Mouse (Mus musculus) heart, postnatal 4 days (tissue): ENCODE measurements around the gene Sec61a2. TPM values are rescaled to one million over a fixed set of nuclear protein-coding genes. Genes with fewer than 3 reads are reported as not detected.

Experiments
- DNase-seq: peaks from one replicate; pipeline ENCODE4 v3.0.0; 2021
- total RNA-seq, 2 experiments: library from RNA; stranded (reverse); gene quantifications; 2 replicates each; pipeline ENCODE4 v1.2.3; 2021

Gene Sec61a2
- 10 to 100 TPM; 28.8 to 29.0 TPM for total RNA-seq

DNA sequence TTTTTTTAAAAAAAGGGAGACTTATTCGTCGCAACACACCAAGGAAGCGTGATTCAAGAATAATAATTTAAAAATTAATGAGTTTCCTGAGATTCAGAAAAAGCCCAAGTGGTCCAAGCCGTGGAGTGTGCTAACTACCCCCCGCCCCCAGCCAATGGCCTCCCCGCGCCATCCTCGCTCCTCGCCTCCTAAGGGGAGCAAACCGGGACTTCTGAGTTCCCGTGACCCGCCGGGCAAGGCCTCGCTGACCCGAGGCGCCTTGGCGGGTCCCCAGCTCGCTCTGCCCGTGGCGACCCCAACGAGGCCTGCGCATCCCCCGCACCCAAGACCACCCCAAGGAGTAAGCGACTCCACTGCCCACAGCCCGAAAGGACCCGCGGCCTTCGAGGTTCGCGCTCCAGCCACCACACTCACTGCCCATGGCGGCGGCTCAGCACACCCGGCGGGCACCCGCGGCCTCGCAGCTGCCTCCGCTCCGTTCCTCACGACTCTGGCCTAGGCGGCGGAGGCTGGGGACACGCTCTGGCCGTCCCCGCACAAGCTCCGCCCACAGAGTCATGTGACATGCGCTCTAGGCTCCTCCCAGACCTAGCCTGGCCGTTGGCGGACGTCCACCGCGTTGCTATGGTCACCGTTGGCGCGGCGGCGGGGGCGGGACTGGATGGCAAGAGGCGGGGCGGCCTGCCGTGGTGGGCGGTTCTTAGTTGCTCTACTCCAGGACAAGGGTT is at the start of gene Sec61a2:
TSS of gene Sec61a2 (minus strand) at position 590 of the 728 bp plus-strand sequence.
- DNase-seq = peak; percentile 100

GRCm38 (mm10) chr2:5943071-5943470 is 47.8 kb upstream of the Sec61a2 start:
- no peak for DNase-seq

GRCm38 (mm10) chr2:5942416-5943032 is 47.3 kb upstream of the Sec61a2 start, which contains the start of gene Dhtkd1:
Gene Dhtkd1, minus strand, starts transcription at chr2:5942792.
- DNase-seq = peak; percentile 67

DNA sequence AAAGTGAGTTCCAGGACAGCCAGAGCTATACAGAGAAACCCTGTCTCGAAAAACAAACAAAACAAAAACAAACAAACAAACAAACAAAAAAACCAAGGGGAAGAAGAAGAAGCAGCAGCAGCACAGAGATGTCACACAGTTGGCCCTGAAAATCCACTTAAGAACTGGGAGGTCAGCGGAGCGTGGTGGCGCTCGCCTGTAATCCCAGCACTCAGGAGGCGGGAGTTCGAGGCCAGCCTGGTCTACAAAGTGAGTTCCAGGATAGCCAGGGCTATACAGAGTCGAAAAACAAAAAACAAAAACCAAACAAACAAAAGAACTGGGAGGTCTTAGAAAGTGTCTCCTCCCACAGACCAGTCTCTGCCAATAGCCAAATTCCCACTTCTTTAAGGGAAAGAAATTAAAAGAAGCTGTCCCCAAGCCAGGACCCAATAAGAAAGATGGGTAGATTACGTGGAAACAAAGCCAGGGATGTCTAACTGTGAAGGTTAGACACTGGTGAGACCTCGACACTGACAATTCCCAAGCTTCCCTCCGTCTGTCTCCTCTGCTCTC is 46.7 kb upstream of the Sec61a2 start:
- no peak for DNase-seq

GRCm38 (mm10) chr2:5940936-5941335 is 45.7 kb upstream of the Sec61a2 start:
- no peak for DNase-seq

GRCm38 (mm10) chr2:5939911-5940310 is 44.7 kb upstream of the Sec61a2 start:
- DNase-seq = no peak

GRCm38 (mm10) chr2:5939319-5939718 is 44.1 kb upstream of the Sec61a2 start:
- no peak for DNase-seq

- DNase-seq = no peak
Measured at GRCm38 (mm10) chr2:5936550-5936949, 41.3 kb upstream of the Sec61a2 start.

DNA sequence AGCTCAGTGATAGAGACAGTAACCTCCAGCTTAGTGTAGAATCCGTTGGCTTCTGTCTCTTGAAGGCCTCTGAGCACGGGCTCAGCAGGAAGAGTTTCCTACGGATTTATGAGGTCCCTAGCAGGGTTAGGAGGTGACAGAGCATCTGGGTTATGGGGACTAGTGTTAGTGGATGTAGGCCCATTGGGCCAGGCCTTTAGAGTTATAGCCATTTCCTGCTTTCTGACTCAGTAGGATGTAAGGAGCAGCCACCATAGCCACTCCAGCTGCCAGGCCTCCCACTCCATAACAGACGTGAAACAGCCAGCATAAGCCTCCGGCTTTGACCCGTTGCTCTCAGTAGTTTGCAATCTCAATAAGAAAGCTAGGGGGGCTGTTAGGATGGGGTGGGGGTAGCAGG is 40.8 kb upstream of the Sec61a2 start:
- DNase-seq = no peak

- DNase-seq = no peak
Measured at GRCm38 (mm10) chr2:5934936-5935335, 39.7 kb upstream of the Sec61a2 start.

DNA sequence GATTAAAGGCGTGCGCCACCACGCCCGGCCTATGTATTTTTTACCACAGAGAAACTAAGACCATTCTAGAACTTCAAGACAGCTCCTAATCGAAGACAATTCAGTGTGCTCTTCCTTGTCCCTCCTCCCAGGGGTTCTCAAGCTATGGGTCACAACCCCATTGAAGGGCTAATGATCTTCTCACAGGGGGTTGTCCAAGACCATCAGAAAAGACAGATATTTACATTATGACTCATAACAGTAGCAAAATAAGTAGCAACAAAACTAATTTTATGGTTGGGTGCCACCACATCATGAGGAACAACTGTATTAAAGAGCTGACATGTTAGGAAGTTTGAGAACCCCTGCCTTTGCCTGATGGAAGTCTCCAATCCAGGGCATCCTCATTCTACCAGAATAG is 36.7 kb upstream of the Sec61a2 start:
- DNase-seq = no peak

GRCm38 (mm10) chr2:5930291-5931054 is 35.2 kb upstream of the Sec61a2 start:
- no peak for DNase-seq

DNA sequence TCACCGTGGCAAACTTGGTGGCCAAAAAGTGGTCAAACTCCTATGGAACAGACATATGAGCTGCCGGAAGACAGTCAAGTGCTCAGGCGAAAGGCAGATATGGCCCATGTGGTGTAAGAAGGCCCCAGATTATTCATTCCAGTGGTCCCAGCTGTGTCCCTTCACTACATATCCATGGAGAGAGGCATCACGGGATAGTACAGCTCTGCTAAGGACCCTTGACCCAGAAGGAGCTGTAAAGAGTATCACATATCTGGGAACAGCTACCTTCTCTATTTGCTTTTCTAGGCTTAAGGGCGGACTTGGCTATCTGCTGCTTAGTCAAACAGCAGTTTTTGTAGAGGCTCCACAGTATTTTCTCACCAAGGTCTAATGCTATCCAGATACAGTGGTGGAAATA is 34.6 kb upstream of the Sec61a2 start:
- no peak for DNase-seq

DNA sequence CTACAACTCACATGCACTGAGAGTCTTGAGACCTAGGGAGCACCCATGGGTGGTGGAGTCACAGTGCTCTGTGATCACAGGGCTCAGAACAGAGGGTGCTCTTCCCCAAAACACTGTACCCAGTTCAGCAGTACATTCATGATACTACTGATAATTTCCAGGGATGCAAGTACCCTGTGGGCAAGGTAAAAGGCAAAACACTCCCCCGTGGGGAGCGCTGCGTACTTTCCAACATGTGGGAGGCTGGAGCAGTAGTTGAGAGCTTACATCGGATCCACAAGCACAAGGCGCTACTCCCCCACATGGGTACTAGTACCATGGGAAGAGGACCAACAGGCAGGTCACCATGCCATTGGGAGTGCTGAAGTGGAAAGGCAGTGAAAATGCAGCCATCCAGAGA is 32.2 kb upstream of the Sec61a2 start:
- no peak for DNase-seq

GRCm38 (mm10) chr2:5923786-5924185 is 28.6 kb upstream of the Sec61a2 start:
- no peak for DNase-seq

GRCm38 (mm10) chr2:5922823-5923222 is 27.6 kb upstream of the Sec61a2 start:
- no peak for DNase-seq

DNA sequence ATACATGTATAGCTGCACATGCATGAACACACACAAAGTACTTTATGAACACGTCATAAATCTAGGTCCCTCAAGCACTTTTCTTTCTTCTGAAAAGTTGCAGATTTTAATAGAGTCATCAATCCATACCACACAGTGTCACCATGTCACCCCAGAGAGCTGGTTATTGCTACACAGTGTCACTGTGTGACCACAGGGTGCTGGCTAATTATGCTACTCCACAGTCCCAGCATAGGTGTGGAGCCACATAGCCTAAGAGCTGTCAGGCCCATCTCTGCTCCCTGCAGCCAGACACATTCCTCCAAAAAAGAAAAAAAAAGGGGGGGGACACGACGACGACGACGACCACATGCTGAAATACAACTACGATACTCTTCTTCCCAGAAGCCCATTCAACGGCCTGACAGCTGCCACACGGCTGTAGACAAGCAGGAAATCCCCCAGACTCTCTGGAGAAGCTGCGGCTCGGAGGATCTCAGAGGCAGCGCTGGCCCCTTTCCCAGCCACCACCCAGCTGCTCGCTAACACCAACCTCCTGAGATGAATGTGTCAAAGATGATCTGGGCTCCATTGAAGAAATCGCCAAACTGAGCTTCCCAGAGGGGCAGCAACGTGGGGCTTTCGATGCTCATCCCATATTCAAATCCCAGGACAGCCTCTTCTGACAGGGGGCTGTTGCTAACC is 16.2 kb upstream of the Sec61a2 start:
- no peak for DNase-seq

DNA sequence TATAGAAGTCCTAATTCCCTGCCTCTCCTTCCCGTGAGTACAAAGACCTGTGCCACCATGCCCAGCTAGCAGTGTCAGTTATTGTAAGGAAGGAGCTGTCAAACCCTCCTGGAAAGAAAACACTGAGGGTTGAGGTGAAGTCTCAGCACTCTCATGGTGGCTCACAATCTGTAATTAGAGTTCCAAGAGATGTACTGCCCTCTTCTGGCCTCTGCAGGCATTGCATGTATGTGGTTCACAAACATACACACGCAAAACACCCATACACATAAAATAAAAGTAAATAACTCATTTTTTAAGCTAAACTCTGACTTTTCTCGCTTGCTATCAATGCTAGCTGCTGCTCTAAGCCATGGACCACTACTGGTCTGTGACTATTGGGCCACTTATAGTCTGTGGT is 11.4 kb upstream of the Sec61a2 start:
- peak; percentile 49 for DNase-seq

- DNase-seq = peak; percentile 34
Measured at GRCm38 (mm10) chr2:5906092-5906491, 10.9 kb upstream of the Sec61a2 start.

GRCm38 (mm10) chr2:5900145-5900544 is 4.9 kb upstream of the Sec61a2 start:
- DNase-seq = peak; percentile 14

- no peak for DNase-seq
Measured at GRCm38 (mm10) chr2:5894296-5894695, 936 bp downstream of the Sec61a2 start.

- no peak for DNase-seq
Measured at GRCm38 (mm10) chr2:5889412-5889811, 5.8 kb downstream of the Sec61a2 start.

GRCm38 (mm10) chr2:5888865-5889264 is 6.4 kb downstream of the Sec61a2 start:
- no peak for DNase-seq
